Mouse (Mus musculus): Measurements from ENCODE around the gene Cyth4. TPM values are rescaled to one million over a fixed set of nuclear protein-coding genes. Genes with fewer than 3 reads are reported as not detected.

Cyth4 gene
- polyA plus RNA-seq, 1 experiment = 105 TPM

GRCm38 (mm10) chr15:78597729-78598128 is 882 bp downstream of the Cyth4 start:
- Histone ChIP-seq H3K4me1 (ENCODE audit: control insufficient read depth, insufficient read depth, low read length) (peaks cover 19% of the 10 kb centered on the region), H3K4me3 (replicated peaks; ENCODE audit: control insufficient read depth, low read depth, low read length) (peak overlapping the region; percentile 72), H3K27ac (ENCODE audit: control insufficient read depth, insufficient read depth, low read depth, low read length, poor library complexity) (peak overlapping the region; percentile 84)
- no peak for TF ChIP-seq CTCF (IDR thresholded peaks at IDR 0.05; ENCODE audit: control insufficient read depth, insufficient read depth, low read length)
- no peak for TF ChIP-seq POLR2A (IDR thresholded peaks at IDR 0.05; ENCODE audit: borderline replicate concordance, control insufficient read depth, low read depth, low read length)
- WGBS = 7% methylated on average over 4 of the region's 4 CpGs

- TF ChIP-seq POLR2A (IDR thresholded peaks at IDR 0.05; ENCODE audit: borderline replicate concordance, control insufficient read depth, low read depth, low read length) = peak; percentile 31; the same call in 1 of the 2 replicates
- no peak for TF ChIP-seq CTCF (IDR thresholded peaks at IDR 0.05; ENCODE audit: control insufficient read depth, insufficient read depth, low read length)
- Histone ChIP-seq H3K4me1 (ENCODE audit: control insufficient read depth, insufficient read depth, low read length) (peaks cover 20% of the 10 kb centered on the region), H3K27ac (ENCODE audit: control insufficient read depth, insufficient read depth, low read depth, low read length, poor library complexity) (peak overlapping the region; percentile 73), H3K4me3 (replicated peaks; ENCODE audit: control insufficient read depth, low read depth, low read length) (peak overlapping the region; percentile 37)
- 9% methylated on average over 6 of the region's 6 CpGs for WGBS
These were observed 2.3 kb downstream of the Cyth4 start for GRCm38 (mm10) chr15:78599124-78599523.

DNA sequence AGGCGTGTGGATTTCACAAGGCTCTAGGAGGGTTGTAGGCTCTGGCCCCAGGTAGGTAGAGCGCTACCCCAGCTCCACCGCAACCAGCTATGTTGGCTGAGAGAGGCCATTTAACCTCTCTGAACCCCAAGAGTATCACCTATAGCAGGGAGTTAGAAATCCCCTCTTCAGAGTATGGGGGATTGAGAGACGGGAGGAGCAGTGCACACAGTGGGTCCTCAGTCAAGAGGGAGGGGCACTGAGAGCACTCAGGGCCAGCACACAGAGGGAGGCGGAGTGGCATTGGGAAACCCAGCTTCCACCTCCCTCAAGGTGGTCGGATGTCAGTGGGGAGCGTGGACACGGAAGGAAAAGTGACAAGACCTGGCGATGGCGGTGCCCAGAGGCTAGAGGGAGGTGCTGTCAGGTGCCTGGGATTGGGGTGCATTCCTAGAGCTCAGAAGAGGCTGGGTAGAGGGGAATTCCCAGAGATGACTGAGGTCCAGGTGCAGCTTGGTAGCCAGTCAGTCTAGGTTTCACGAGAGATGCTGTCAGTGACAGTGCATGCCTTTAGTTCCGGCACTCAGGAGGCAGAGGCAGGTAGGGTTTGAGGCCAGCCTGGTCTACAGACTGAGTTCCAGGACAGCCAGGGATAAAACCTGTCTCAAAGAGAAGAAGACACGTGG is 2.8 kb downstream of the Cyth4 start:
- Histone ChIP-seq H3K4me1 (ENCODE audit: control insufficient read depth, insufficient read depth, low read length) (peaks cover 20% of the 10 kb centered on the region), H3K27ac (ENCODE audit: control insufficient read depth, insufficient read depth, low read depth, low read length, poor library complexity) (peak overlapping the region; percentile 73), H3K4me3 (replicated peaks; ENCODE audit: control insufficient read depth, low read depth, low read length) (peak overlapping the region; percentile 37)
- TF ChIP-seq CTCF (IDR thresholded peaks at IDR 0.05; ENCODE audit: control insufficient read depth, insufficient read depth, low read length) (no peak), POLR2A (IDR thresholded peaks at IDR 0.05; ENCODE audit: borderline replicate concordance, control insufficient read depth, low read depth, low read length) (no peak)
- WGBS = 54% methylated on average over 13 of the region's 13 CpGs

- Histone ChIP-seq H3K27ac (ENCODE audit: control insufficient read depth, insufficient read depth, low read depth, low read length, poor library complexity) (no peak overlapping the region), H3K4me3 (replicated peaks; ENCODE audit: control insufficient read depth, low read depth, low read length) (no peak overlapping the region), H3K4me1 (ENCODE audit: control insufficient read depth, insufficient read depth, low read length) (peaks cover 24% of the 10 kb centered on the region)
- 32% methylated on average over 6 of the region's 6 CpGs for WGBS
- TF ChIP-seq POLR2A (IDR thresholded peaks at IDR 0.05; ENCODE audit: borderline replicate concordance, control insufficient read depth, low read depth, low read length) = no peak
- no peak for TF ChIP-seq CTCF (IDR thresholded peaks at IDR 0.05; ENCODE audit: control insufficient read depth, insufficient read depth, low read length)
These were observed 4.3 kb downstream of the Cyth4 start for GRCm38 (mm10) chr15:78601180-78601579.

DNA sequence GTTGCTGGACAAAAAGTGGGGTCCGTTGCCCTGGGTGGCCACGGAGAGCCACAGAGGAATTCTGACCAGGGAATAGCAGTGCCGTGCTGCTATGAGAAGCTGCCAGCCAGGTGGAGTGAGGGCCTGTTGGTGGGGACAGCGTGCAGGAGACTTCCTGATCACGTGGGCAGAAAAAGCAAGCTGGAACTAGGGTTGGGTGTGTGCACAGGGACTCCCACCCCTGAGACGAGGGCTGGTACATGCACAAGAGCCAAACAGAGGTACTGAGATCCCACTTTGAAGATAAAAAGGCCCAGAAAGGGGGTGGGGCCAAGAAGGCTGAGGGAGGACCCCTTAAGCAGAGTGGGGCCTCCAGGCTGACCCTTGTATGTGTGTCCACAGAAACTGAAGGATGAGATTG is 7.4 kb downstream of the Cyth4 start:
- Histone ChIP-seq H3K27ac (ENCODE audit: control insufficient read depth, insufficient read depth, low read depth, low read length, poor library complexity) (no peak overlapping the region), H3K4me3 (replicated peaks; ENCODE audit: control insufficient read depth, low read depth, low read length) (no peak overlapping the region), H3K4me1 (ENCODE audit: control insufficient read depth, insufficient read depth, low read length) (peaks cover 32% of the 10 kb centered on the region)
- TF ChIP-seq CTCF (IDR thresholded peaks at IDR 0.05; ENCODE audit: control insufficient read depth, insufficient read depth, low read length) = no peak
- no peak for TF ChIP-seq POLR2A (IDR thresholded peaks at IDR 0.05; ENCODE audit: borderline replicate concordance, control insufficient read depth, low read depth, low read length)
- 62% methylated on average over 6 of the region's 6 CpGs for WGBS

GRCm38 (mm10) chr15:78605371-78605791 is 8.5 kb downstream of the Cyth4 start:
- H3K4me3 ChIP-seq (replicated peaks; ENCODE audit: control insufficient read depth, low read depth, low read length) = no peak overlapping the region
- H3K27ac ChIP-seq (ENCODE audit: control insufficient read depth, insufficient read depth, low read depth, low read length, poor library complexity) = no peak overlapping the region; the same call in 1 of the 2 replicates
- no peak for TF ChIP-seq CTCF (IDR thresholded peaks at IDR 0.05; ENCODE audit: control insufficient read depth, insufficient read depth, low read length)
- no peak for TF ChIP-seq POLR2A (IDR thresholded peaks at IDR 0.05; ENCODE audit: borderline replicate concordance, control insufficient read depth, low read depth, low read length)
- H3K4me1 ChIP-seq (ENCODE audit: control insufficient read depth, insufficient read depth, low read length) = peaks cover 26% of the 10 kb centered on the region
- 30% methylated on average over 3 of the region's 3 CpGs for WGBS

- Histone ChIP-seq H3K27ac (ENCODE audit: control insufficient read depth, insufficient read depth, low read depth, low read length, poor library complexity) (peak overlapping the region; percentile 6; the same call in 1 of the 2 replicates), H3K4me1 (ENCODE audit: control insufficient read depth, insufficient read depth, low read length) (peaks cover 22% of the 10 kb centered on the region), H3K4me3 (replicated peaks; ENCODE audit: control insufficient read depth, low read depth, low read length) (no peak overlapping the region)
- WGBS = 15% methylated on average over 6 of the region's 6 CpGs
- TF ChIP-seq POLR2A (IDR thresholded peaks at IDR 0.05; ENCODE audit: borderline replicate concordance, control insufficient read depth, low read depth, low read length) (no peak), CTCF (IDR thresholded peaks at IDR 0.05; ENCODE audit: control insufficient read depth, insufficient read depth, low read length) (no peak)
These were observed 9.2 kb downstream of the Cyth4 start for GRCm38 (mm10) chr15:78606059-78606458.

GRCm38 (mm10) chr15:78607463-78607862 is 10.6 kb downstream of the Cyth4 start:
- peak overlapping the region; percentile 70; the same call in 1 of the 2 replicates for H3K27ac ChIP-seq (ENCODE audit: control insufficient read depth, insufficient read depth, low read depth, low read length, poor library complexity)
- no peak for TF ChIP-seq CTCF (IDR thresholded peaks at IDR 0.05; ENCODE audit: control insufficient read depth, insufficient read depth, low read length)
- no peak for TF ChIP-seq POLR2A (IDR thresholded peaks at IDR 0.05; ENCODE audit: borderline replicate concordance, control insufficient read depth, low read depth, low read length)
- H3K4me3 ChIP-seq (replicated peaks; ENCODE audit: control insufficient read depth, low read depth, low read length) = no peak overlapping the region
- 25% methylated on average over 4 of the region's 4 CpGs for WGBS
- H3K4me1 ChIP-seq (ENCODE audit: control insufficient read depth, insufficient read depth, low read length) = peaks cover 17% of the 10 kb centered on the region
